Mouse (Mus musculus) thymus, adult 18-20 months (tissue): Measurements from ENCODE around the gene Mrm2.
A peak's percentile ranks its signal among the peaks of the same experiment; 100 is the strongest.
"Not testable (repeated sequence)": the region's sequence is repeated elsewhere in the genome, so short reads cannot be mapped to it uniquely, and the experiment has no call there.

Source experiments
- DNase-seq, 2 experiments: peaks; one replicate each; pipeline ENCODE4 v3.0.0; 2022; ENCODE audit warnings: mixed read lengths in 2 of 2

Mrm2 gene

DNA sequence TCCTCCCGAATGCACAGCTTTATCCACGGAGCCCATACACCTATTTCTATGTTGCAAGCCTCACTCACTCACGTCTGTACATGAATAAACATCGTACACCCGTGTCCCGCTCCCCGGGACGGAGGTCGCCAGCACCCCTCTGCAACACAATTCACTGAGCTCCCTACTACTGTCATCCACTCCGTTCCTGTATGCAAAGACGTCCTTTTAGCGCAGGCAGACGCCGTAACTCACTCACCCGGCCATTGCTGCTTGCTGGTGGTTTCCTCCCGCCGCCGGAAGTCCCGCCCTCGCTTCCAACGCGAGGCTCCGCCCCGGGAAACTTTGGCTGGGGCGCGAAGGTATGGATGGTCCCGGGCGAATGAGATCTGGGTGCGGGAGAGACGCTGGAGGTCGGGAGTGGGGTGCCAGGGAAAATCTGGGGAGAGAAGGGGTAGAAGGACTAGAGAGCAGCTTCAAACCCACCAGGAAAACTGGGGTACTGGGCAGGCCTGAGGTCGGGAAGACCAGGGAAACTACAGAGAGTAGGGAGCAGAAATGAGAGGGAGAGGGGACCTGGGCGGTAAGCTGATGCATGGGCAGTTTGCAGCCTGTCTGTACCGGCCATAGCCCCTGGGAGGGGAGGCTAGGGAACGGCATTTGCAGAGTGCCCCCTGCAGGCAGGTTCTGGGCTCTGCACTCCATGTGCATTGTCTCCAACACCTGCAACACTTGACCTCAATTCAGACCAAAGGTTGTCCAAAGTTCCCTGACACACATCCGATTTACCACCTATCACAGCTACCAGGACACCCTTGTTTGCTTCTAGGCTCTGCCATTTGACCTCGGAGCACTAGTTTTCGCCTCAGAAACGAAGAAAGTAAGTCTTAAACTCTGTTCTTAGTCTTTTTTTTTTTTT lies at the start of gene Mrm2:
Mrm2 (minus strand) TSS at position 284 of the 898 bp plus-strand sequence.
- peak; percentile 65 to 78 for DNase-seq

DNA sequence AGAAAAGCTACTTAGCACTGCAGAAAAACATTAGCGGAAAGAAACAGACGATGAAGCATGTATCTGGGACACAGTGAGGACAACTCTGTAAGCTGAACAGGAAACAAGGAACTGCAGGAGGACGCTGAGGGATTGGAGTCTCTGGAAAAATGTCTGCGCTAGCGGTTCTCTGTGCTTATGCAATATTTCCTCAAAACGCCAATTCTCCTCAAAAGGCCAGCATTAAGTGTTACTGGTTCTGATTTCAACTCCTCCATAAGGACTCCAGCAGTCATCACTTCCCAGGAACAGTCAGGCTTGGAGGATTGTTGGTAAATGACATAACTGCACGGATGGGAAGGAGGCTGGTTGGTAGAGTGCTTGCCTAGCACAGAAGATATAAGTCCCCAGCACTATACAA lies 49.5 kb upstream of the Mrm2 start:
- no peak for DNase-seq

GRCm38 (mm10) chr5:140379299-140379698 lies 47.6 kb upstream of the Mrm2 start:
- no peak for DNase-seq

- DNase-seq: no peak
Measured at GRCm38 (mm10) chr5:140378121-140378853, 46.6 kb upstream of the Mrm2 start.

DNA sequence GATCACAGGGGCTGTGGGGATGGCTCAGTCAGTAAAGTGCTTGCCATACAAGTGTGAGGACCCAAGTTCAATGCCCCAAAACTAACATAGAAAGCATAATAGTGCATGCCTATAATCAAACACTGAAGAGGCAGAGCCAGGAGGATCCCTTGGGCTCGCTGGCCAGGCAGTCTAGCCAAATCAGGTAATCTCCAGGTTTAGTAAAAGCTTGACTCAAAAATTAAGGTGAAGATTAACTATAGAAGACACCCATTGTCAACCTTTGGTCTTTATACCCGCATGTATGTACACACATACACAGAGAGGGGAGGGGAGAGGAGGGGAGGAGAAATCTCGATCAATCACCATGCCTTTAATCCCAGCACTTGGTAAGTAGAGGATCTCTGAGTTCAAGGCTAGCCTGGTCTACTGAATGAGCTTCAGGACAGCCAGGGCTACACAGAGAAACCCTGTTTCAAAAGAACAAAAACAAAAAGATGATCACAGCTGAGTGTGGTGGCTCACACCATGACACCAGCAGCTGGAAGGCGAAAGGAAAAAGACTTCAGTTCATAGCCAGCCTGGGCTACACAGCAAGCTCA lies 43.6 kb upstream of the Mrm2 start:
- no peak for DNase-seq

DNA sequence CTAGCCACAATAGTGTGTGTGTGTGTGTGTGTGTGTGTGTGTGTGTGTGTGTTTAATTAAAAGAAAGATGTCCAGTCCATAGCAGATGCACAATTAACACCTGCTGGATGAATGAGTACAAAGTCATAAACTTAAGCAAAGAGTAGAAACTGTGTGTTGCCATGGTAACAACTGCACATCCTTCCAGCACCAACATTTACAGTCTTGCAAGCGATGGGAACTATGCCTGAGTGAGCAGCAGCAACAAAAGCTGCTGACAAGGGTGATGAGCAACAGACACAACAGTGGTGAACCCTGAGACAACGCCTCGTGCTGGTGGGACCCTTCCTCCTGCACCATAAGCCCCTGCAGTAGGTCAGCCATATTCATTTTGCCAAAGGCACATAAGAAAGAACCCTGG lies 42.5 kb upstream of the Mrm2 start:
- DNase-seq: no peak

- no peak for DNase-seq
Measured at GRCm38 (mm10) chr5:140373711-140374110, 42.0 kb upstream of the Mrm2 start.

GRCm38 (mm10) chr5:140371671-140372070 lies 40.0 kb upstream of the Mrm2 start:
- DNase-seq: no peak

DNA sequence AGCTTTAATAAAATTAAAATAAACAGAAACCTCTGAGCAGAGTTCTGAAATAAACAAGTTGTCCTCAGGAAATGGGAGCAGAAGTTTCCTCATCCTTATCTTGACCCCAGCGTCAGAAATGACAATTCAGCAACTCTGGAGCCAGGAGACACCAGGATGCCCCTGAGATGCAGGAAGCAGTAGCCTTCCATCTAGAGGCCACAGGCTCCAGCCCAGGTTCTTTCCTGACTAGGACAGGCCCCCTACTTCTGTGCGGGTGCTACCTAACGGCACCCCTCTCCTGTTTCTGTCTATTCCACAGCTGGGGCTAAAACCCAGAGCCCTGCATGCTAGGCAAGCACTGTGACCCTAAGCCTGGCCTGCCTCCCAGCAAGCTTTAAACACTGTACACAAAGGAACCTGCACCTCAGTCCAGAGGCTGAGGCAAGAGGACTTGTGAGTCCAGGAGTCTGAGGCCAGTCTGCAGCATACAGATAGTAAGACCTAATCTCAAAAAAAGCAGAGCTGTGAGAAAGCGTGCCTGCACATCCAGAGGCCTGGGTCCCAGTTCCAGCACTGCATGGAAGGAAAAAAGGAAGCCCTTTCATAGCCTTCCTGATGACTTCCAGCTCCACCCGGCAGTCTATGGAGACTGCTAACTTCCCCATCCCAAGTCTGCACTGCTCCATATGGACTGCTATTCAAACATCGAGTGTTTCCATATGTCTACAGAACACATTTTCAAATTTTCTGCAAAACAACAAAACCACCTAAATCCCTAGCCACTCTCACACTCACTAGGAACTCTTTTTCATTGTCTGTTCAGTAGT lies 39.0 kb upstream of the Mrm2 start:
- DNase-seq: no peak

GRCm38 (mm10) chr5:140369466-140369865 lies 37.8 kb upstream of the Mrm2 start:
- DNase-seq: no peak

DNA sequence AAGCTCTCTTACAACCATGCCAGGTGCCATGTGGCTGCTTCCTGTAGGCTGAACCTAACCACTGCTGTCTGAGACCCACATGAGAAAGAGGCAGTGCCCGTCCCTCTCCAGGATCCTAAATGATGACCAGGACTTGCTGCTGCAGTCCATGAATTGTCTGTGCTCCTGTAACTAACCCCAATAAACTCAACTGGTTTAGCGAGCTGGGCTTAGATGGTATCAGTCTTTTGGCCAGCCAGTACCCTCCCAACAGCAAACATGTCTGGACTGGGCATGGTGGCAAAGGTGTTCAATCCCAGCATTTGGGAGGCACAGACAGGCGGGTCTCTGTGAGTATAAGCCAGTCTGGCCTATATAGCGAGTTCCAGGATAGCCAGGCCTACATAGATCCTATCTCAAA lies 37.2 kb upstream of the Mrm2 start:
- DNase-seq: no peak

GRCm38 (mm10) chr5:140368126-140368525 lies 36.4 kb upstream of the Mrm2 start:
- DNase-seq: not testable (repeated sequence)

DNA sequence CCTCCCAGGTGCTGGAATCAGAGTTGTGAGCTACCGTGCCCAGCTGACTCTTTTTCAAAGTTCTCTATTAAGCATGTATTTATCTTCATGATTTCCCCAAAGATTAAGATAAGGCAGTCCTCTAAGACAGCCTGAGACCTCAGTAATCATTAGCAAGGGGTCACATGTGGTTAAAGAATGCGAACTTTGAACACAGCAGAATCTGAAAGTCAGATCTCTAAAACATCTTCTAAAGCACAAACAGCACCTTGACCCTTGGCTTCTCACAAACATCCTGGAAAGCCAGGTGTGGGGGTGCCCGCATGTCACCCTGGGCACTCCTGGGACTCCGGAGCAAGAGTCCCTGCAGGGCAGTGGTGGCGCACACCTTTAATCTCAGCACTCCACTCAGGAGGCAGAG lies 32.7 kb upstream of the Mrm2 start:
- no peak for DNase-seq

GRCm38 (mm10) chr5:140359930-140360674 lies 28.4 kb upstream of the Mrm2 start:
- no peak for DNase-seq

DNA sequence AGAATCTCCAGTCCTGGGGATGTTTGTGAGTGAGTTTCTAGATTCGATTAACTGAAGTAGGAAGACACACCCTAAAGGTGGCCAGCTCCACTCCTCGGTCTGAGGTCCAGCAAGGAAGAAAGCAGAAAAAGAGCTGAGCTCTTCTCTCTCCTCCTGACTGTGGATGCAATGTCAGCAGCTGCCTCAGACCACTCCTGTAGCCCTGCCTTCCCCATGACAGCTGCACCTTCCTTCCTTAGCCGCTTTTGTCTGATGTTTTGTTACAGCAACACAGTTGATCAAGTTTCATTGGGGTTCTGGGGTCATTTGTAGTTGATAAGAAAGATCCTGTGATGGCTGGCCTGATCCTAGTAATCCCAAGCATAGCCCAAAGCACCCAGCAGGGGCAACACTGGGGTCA lies 25.8 kb upstream of the Mrm2 start:
- no peak for DNase-seq

DNA sequence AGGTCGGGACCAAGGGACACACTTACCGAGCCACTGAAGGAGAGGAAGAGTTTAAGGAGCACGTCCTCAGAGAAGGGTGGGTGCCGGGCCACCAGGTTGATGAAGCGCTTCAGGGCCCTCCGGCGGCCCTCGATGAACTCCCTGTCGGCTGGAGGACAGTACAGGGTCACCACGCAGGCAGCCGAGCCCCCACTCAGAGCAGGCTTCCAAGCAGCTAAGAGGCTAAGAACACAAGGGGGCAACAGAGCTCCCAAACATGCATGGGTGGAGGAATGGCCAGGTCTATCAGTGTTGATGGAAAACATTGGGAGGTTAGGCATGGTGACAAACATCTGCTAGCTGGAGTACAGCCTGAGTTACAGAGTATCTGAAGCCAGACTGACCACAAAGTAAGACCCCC lies 24.2 kb upstream of the Mrm2 start:
- DNase-seq: no peak

DNA sequence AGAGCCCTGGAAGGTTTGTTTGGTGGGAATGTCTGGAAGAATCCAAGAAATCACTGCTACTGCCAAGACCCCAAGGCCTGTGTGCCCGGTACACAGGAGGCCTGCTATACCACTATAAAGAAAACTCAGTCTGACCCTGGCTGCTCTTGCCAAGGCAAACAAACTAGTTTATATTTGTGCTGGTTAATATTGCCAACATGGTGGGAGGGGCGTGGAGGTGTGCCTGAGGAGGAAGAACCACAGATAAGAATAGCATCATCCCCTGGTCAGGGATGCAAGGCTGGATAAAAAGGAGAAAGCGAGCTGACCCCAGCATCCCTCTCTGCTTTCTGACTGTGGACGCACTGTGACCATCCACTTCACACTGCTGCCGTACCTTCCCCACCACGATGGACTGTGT lies 20.7 kb upstream of the Mrm2 start:
- DNase-seq: no peak

- DNase-seq: no peak
Measured at GRCm38 (mm10) chr5:140350731-140351497, 19.2 kb upstream of the Mrm2 start.

- DNase-seq: no peak
Measured at GRCm38 (mm10) chr5:140349882-140350281, 18.2 kb upstream of the Mrm2 start.

DNA sequence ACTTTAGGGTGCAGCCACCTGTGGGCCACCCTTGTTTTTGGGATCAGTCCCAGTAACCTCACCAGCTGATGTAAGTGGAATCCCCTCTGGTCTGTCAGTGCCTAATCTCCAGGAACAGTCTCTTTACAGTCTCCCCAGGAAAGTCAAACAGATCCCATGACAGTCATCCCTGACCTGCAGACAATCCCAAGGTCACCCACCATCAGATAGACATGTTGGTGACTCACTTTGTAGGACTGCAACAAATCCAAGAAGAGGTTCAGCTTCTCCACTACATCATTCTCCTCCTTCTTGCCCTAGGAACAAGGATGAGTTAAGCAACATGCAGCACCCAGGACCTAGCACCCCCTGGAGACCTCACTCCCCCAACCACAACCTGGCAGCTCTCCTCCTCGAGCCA lies 14.4 kb upstream of the Mrm2 start:
- DNase-seq: no peak

DNA sequence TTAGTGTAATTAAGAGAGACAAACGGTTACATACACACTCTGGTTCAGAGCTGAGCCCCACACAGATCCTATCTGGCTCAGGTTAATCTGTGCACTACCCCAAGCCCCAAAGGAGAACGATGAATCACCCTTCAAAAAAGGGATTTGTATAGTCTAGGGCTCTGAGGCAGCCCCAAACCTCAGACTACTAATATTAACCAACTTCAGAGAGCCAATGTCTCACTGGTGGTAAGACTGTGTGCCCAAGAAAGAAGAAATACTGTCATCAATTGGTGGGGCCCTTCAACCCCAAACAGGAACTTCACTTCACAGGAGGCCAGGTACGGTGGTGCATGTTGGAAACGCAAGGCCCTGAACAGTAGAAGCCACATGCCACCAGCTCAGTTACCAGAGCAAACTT lies 13.5 kb upstream of the Mrm2 start:
- DNase-seq: no peak
